Mouse (Mus musculus) mesoderm, embryonic 11.5 days (tissue): ENCODE results near the gene B3gnt2.
A peak's percentile ranks its signal among the peaks of the same experiment; 100 is the strongest.

Experiments
- DNase-seq: peaks from one replicate; pipeline ENCODE4 v3.0.0-alpha.2; 2012; ENCODE audit warnings: low read depth, low spot score

Gene B3gnt2

DNA sequence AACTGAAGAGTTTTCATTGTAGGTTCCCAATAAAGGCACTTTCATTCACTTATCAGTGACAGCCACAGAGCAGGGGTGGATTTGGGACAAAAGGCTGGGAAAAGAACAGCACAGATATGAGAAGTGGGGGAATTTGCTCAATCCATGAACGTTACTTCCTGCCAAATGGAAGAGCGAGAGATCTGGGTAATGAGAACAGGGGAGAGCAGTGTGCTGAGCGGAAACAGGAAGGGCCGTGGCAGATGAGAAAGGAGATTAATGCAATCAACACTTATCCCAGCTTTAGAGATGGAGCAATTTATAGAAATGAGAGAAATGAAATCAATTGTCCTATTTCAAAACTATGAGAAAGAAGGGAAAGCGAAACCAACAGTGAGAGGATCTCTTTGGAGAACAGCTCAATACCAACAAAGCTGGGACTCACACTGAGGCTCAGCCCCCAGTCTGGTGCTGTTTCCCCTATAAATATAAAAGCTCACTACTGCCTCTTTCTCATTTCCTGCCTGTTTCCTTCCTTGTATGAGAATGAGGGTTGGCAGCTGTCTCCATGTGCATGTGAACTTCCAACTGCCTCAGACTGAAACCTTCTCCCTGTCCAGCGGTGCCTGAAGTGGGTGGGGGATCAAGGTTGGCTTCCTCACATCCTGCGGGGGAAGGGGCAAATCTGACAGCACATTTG is 11.0 kb upstream of the B3gnt2 start:
- no peak for DNase-seq

DNA sequence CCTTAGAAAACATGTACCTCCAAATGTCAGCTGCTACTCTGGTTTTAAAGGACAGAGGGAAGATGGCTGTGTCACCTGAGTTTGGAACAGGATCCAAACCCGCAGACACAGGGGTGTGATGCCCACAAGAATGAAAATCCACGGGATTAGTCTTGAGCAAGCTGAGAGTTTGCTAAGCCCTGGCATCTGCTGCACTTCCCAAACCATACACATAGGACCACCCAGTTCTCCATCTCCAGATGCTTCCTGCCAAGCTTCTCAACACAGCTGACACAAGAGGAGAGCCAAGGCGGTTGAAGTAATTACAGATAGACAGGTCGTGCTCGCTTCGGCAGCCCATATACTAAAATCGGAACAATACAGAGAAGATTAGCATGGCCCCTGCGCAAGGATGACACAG is 7.8 kb upstream of the B3gnt2 start:
- no peak for DNase-seq

DNA sequence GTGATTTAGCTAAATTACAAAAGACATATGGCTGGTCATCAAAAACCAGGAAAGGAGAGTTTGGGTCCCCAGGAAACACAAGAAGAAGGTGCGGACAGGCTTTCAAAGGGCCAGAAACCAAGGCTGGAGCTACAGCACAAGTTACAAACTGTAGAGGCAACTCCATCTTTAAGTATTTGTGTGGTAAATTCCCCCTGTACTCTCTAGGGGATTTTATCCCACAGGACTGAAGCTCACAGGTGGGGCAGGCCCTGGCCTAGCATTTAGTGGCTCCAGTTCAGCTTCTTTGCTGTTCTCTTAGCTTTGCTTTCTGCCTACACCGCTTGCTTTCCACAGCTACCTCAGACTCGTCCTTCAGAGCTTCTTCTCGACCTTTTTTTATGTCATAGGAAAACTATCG is 6.9 kb upstream of the B3gnt2 start:
- DNase-seq = no peak

DNA sequence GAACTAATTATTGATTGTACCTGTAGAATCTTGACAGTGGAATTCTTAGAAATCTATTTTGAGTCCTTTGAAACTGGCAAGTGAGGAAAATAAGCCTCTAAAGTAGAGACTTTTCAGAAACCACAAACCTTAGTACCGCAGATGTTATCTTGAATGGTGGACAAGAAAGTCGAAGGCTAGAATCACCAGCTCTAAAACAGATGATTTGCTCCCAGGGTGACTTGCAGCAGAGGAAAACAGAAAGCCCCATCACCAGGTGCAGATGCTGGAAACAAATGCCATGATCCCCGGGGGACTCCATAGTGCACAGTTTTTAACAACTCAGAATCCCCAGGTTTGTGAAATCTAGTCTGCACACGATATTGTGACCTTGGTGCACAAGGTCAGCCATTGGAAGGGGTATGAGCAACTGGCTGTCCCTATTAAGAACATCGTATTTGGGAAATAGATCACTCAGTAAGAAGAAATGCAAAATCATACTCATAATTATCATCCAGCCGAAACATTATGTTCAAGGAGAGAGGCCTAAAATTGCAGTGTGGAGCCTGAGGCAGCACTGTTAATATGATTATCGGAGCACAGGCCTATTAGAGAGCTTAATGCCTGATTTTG is 5.0 kb upstream of the B3gnt2 start:
- DNase-seq = no peak

DNA sequence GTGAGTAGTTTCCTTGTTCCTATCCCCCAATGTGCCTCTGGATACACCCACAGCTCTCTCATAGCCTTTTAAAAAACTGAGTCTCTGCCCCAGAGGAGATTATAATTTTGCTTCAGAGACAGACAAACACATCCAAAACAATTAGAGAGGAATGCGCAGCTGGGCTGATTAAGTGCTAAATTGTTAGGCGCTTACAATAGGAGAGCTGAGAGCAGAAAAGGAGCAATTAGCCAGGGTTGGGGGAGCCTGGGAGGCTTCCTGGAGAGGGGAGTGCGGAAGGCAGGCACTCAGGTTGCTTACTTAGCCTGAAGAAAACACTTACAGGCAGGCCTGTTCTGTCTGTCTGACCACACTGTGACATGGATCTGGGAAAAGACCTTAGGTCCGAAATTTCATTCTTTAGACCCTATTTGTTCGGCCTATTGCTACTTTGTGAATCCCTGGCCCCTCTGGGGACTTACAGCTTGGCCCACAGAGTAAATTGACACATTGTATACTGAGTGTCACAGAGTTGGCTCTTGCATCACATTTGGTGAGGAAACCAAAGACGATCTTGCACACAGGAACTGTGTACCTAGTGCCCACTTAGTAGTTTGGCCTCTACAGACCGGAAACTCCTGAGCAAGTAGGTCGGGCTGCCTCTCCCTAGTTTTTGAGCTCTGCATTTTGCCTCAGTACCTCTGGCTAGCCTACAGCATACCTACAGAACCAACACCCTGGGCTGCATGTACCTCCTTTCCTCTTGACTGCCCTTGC is 3.7 kb upstream of the B3gnt2 start:
- no peak for DNase-seq

DNA sequence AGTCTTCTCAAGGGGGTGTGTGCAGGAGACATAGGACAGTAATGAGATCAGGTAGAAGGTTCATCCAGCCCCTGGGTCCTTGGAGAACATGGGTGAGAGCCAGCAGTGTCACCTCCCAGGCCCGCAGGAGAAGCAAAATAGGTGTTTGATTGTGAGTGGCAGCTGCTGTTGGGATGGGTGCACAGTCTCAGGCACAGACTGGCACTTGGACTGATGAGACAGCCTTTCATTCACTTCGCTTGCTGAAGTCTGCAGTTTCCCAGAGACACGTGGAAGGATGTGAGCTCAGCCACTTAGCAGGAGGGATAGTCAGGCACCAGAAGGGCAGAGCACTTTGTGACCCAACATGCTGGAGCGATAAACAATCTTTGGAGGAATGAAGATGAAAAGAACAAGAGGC is 2.8 kb upstream of the B3gnt2 start:
- no peak for DNase-seq

DNA sequence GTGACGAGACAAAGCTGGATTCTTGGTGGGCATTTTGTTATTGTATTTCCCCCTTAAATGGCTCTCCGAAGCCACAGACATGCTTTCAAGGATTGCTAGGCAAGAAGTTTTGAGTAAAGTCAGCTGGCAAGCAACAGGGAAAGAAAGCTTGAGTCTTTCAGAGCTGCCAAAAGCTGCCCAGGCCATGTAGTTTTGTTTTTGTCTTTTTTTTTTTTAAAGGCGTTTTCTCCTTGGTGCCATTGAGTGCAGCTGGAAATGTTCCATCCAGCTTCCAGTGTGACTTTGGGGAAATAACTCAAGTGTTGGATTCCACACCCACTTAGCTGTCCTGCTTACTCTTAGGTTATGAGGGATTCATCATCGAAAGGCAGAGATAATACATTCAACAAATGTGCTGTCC is 554 bp upstream of the B3gnt2 start:
- DNase-seq = no peak

DNA sequence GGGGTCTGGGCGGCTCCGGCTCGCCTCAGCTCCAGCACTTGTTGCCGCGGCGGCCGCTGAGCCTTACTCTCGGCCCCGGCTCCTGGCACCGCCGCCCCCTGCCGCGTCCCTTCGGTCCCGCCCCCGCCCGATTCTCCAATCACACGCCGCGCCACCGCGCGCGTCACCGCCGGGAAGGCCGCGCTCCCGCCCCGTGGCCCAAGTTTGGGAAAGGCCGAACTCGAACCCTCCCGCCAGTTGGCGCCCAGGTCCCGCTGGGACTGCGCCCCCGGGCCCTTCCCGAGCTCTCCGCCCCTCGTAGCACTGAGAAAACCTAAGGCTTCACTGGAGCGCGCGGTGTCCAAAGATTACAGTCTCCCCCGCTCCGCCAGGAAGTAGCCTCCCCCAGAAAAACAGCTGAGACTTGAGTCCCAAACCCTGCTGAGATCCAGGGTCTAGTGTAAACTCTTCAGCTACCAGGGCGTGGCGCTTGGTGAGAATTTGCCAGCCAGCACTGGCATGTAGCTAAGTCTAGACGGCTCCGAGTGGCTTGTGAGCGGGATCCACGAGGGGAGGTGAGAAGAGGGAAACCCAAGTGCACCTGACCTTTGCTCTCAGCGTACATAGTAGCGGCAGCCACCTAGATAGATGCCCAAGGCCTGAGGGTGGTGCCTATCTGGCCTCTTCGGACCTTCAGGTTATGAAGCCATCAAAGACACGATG is 977 bp downstream of the B3gnt2 start:
- peak; percentile 87 for DNase-seq

DNA sequence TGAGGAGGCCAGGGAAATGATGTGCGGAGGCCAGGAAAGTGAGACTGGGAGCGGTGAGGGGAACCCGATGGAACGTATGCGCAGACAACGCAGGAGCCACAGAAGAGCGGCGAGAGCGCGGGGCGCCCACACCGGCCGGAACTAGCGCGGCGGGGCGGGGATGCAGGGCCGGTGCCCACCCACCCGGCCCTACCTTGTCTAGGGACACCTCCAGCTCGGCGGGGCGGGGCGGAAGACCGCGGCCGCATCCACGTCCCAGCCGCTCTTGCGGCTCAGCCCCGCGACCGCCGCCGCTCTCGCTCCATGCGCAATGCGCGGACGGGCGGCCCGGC is 1.5 kb downstream of the B3gnt2 start:
- DNase-seq = no peak

DNA sequence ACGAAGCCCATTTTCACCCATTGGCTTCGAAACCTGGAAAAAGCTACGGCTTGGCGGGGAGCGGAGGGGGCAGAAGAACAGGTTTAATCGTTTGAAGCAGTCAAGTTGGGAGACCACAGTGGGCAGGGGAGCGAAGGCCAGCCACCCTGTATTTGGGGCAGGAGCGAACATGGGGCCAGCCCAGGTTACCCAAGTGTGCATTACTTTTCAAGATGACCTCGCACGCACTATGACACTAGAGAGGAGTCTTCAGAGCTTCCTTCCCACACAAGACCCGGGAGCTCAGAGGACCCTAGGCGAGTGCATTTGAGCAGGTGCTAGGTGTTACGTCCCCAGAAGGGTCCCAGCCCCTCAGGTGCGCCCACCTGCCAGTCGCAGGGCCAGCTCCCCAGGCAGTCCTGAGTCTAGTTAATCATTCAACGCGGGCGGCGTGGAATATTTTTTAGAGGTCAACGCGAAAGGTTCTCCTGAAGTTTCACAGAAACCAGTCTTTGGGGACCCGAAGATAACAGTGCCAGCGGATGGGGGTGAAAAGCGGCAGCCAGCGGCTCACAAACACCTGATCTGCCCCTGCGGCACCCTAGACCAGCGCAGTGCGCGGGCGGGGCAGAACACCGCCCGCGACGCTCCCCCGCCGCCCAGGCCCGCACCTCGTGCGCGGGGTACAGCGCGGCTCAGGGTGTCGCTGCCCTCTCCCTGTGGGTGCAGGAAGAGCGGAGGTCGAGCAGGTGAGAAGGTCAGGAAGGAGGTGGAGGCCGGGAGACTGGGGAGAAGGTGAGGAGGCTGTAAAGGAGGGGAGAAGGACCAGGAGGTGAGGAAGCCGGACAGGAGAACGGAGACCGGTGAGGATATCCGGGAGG is 2.1 kb downstream of the B3gnt2 start:
- DNase-seq = no peak

DNA sequence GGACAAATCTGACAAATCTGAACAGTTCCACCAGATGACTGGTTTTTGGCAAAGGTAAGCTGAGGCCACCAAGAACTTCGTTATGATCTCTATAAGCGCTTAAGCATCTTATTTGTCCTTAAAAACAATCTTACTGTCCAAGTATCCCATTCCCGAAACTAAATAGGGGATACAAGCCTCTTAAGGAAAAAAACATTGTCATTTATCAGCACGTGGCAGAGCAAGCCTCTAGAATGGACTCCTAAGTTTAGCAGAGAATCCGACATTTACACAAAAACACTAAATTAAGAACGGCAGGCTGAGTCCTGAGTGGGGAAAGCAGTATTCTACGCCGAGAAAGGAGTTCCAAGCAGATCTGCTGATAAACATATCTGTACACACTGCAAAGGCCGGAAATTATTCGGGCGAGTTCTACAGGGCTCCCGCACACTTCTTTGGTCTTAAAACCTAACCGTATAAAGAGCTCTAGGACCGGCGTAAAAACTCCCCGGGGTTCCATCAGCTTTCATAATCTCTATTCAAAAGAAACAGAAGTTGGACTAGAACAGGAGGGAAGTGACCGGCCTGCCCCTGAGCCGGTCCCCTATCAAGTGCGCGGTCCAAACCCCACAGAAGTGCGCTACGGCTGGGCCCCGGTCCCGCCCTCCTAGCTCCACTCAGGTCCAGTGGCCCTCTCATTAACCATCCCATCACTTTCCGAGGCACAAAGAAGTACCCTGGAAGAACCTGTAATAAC is 2.9 kb downstream of the B3gnt2 start:
- DNase-seq = no peak

DNA sequence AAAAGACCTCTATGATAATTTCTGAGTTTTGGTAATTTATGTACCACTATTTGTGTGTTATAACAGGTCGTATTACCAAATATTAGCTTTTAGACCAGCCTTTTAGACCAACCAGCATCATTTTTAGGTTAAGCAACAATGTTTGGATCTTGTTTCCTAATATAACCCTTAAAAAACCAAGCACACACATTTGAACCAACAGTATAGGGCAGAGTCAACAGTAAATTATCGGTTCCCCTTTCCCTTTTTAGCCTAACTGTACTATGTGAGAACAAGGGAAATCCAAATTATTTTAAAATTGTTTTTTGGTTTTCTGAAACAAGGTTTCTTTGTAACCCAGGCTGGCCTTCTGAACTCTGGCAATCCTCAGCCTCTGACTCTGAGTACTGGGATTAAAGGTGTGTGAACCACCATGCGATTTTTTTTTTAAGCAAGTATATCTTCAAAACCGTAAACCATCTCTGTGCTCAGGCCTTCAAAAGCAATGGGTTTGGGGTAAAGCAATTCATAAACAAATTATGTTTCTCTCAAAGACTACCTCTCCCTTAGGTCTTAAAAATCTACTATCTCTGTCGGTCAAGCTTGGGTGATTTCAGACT is 3.6 kb downstream of the B3gnt2 start:
- no peak for DNase-seq

DNA sequence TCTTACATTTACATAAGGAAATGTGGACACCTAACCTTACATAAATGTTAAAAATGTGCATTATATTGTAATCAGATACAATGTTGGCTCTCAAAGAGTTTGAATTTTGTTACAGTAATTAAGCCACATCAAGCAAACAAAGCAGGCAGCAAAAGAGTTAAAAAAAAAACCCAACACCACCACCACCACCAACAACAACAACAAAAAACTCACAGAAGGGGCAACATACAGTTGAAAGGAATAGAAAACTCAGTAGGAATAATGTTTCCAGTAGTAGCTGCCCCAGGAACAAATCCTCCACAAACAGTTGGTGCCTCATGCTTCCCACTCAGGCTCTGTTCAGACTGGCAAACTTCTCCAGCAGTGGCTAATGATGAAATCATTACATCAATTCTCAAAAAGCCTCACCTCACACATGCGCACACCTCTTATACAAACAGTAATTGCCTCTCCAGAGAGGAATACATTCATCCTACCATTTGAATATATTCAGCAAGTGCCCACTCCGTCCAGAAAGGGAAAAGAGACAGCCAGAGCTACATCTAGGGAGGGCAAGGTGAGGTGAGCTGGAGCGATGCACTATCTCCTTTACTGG is 4.3 kb downstream of the B3gnt2 start:
- no peak for DNase-seq

DNA sequence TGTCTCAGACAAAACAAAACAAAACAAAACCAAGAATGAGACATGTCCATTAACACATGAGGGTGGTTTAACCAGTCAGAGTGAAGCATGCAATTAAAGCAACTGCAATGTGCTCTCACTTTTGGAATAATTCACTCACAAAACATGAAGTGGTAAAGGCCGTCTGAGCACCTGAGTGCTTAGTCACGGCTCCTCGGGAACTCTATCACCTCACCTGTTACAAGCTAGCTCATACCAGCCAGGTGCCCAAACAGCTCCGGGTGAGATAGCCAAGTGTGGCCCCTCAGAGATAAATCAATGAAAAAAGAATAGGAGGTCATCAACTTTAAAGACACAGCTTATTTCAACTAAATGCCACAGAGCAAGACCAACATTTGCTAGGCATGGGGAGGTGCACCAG is 6.2 kb downstream of the B3gnt2 start:
- DNase-seq = no peak

DNA sequence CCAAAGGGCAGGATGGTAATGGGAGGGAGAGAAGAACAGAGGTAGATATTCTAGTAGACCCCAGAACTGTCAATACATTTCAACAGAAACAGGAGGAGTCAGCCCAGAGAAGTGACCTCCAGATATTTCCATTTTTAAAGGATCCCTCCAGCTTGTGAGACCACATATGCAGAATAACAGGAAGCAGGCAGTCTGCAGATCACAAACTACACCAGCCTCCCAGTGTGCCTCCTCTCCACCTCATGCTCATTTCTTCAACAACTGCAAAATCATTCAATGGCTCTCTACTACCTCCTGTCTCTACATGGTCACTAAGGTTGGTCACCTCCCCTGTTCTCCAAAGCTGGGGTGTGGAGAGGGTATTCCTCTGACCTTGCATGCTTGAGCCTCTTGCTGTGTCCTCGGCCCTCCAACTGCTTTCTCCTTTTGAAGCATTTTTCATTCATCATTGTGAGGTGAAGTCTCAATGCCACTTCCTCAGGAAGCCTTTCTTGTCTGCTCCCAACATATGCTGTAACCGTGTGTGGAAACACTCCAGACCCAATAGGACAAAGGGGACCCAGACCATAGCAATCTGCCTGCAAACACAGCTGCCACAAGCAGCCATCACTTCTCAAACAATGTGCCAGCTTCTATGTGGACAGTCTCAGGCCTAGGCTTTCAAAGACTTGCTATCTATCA is 7.1 kb downstream of the B3gnt2 start:
- DNase-seq = no peak

DNA sequence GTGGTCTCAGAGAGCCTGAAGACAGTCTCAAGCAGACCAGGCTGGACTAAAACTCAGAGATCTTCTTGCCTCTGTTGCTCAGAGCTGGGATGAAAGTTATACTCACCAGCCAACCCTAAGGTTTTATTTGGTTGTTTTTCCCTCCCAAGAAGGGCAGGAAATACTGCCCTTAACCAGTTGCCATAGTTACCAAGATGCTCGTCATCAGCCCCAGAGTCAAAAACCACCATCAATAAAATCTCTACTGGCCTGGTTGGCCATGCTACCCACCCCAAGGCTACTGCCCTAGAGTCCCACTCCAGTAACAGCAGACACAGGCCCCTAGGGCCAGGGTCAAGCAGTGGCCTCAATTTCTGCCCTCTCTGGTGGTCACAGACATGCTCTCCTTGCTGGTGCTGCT is 8.3 kb downstream of the B3gnt2 start:
- no peak for DNase-seq

DNA sequence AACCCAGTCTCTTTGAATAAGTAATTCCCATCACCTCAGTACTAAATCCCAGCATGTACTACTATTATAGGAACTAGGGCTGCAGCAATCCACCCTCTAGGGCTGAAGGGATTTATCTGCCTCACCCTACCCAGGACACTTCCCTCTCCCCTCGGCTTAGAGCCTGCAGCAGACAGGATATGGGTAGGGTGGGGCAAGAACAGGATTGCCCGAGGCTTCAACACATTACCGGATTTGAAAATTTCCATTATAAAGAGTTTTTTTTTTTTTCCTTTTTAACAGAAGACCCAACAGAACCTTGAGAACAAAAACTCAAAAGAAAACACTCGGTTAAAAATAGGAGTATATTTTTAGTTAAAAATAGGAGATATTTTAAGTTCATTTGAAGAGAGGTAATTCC is 9.3 kb downstream of the B3gnt2 start:
- no peak for DNase-seq

DNA sequence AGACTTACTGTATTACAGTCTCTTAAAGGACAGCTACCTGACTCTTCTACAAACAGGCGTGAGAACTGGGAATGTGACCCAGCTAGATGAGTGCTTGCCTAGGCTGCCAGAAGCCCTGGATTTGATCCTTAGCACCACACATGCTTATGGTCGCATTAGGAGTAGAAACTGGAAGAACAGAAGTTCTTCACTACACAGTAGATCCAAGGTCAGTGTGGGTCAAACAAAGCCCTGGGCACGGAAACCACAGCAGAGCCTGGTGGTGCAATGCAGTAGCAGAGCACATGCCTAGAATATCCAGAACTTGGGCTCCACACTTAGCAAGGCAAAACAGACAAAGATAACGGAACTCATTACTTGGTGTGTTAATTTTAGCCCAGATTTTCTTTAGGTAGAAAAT is 10.7 kb downstream of the B3gnt2 start:
- DNase-seq = no peak

DNA sequence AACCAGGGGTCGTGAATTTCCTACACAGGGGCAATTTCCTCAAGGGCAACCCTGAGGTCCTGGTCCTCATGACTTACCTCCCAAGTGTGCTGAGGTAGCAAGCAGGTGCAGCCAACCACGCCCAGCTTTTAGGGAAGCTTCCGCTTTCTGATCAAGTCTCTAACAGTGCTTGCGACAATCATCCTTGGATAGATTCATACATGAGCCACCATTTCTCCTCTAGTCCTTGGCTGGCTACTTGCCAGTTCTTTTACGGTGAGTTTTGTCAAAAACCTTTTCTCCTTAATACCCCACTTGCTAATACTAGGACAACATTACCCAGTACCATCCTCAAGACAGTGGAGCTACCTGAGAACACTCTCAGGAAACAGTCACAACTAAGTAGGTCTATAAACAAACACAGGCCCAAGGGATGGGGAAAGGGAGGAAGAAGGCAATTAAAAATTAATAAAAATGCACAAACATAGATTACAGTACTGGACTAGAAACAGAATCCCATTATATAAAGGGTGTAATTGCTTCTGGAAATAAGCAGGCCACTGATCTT is 12.0 kb downstream of the B3gnt2 start:
- no peak for DNase-seq
